Mouse (Mus musculus) hindbrain, postnatal 0 days (tissue): ENCODE results near the gene Rubcn. TPM values are rescaled to one million over a fixed set of nuclear protein-coding genes. Genes with fewer than 3 reads are reported as not detected.

Experiments
- ATAC-seq: fragments of 200-750 bp; cut with Nextera tagmentation; 2 replicates; pipeline ENCODE4 v1.8.0; 2017; ENCODE audit warnings: mild to moderate bottlenecking, moderate TSS enrichment, moderate library complexity
- DNase-seq: peaks from one replicate; pipeline ENCODE4 v3.0.0-alpha.2; 2015; ENCODE audit warnings: low spot score
- H3K27ac ChIP-seq: fragments of 300-500 bp; sonication (generic); 2 replicates; pipeline ENCODE4 v1.5.1; 2014; ENCODE audit warnings: mild to moderate bottlenecking
- H3K27me3 ChIP-seq: fragments of 300-500 bp; sonication (generic); 2 replicates; pipeline ENCODE4 v1.6.1; 2014; ENCODE audit warnings: low read length, mixed read lengths; ENCODE audit not compliant: insufficient read depth
- H3K36me3 ChIP-seq: fragments of 300-500 bp; sonication (generic); 2 replicates; pipeline ENCODE4 v1.6.1; 2014; ENCODE audit warnings: low read length, mixed read lengths; ENCODE audit not compliant: insufficient read depth
- H3K4me1 ChIP-seq: fragments of 300-500 bp; sonication (generic); 2 replicates; pipeline ENCODE4 v1.6.1; 2014; ENCODE audit warnings: antibody characterized with exemption, low read length, mixed read lengths; ENCODE audit not compliant: insufficient read depth
- H3K4me2 ChIP-seq: fragments of 300-500 bp; sonication (generic); 2 replicates; pipeline ENCODE4 v1.6.1; 2014; ENCODE audit warnings: low read depth, mild to moderate bottlenecking, low read length, moderate library complexity, mixed read lengths
- H3K4me3 ChIP-seq: fragments of 300-500 bp; sonication (generic); 2 replicates; pipeline ENCODE4 v1.5.1; 2014; ENCODE audit warnings: low read length
- H3K9ac ChIP-seq: fragments of 300-500 bp; sonication (generic); replicated peaks from 2 replicates; pipeline ENCODE4 v1.6.1; 2014; ENCODE audit warnings: mild to moderate bottlenecking, low read length, moderate library complexity, mixed read lengths
- H3K9me3 ChIP-seq: fragments of 300-500 bp; sonication (generic); 2 replicates; pipeline ENCODE4 v1.6.1; 2016; ENCODE audit warnings: low read length, mixed read lengths
- CTCF ChIP-seq: IDR thresholded peaks from 2 replicates; pipeline ENCODE4 v1.5.1; 2016; ENCODE audit warnings: antibody characterized with exemption, control low read depth, low read depth
- WGBS: fragments of 180-500 bp; shearing (Covaris S2); extraction: QIAGEN DNeasy Blood & Tissue Kit; methylation state at CpG from one replicate; pipeline ENCODE4 v1.1.7; 2014; 5-methylcytosine and 5-hydroxymethylcytosine counted together
- polyA plus RNA-seq: library from polyadenylated mRNA; unstranded; fragments of >200 nt; fragmentation: Nextera tagmentation; extraction: Ambion mirVana; gene quantifications from 2 replicates; pipeline ENCODE4 v1.2.1, GENCODE M21; 2015
- total RNA-seq: library from RNA; depleted of rRNA; stranded (reverse); fragments of >200 nt; gene quantifications from 2 replicates; pipeline ENCODE4 v1.2.3, GENCODE M21; 2014

Rubcn gene
- total and polyA plus RNA-seq, 2 experiments from 2014 or later = 21.7 to 89.7 TPM

DNA sequence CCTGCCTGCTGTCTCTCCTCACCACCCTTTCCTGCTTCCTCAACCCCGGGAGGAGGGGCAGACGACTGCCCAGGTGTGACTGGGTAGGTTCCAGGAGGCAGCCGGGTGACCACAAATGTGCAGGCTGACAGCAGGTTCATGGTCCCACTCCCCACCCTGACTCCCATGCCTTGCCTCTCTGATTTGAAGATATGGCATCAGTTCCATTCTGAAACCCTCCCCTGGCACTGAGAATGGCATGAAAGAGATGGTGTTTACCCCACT, 80.2 kb downstream of the Rubcn start, which contains the start of gene Muc20:
Muc20 (minus strand) TSS at position 10 of the 264 bp plus-strand sequence.
- H3K27me3 ChIP-seq = no peaks in the 10 kb centered on the region
- H3K9ac ChIP-seq = no peak within 1 kb of the TSS
- H3K36me3 ChIP-seq = no peaks in the 10 kb centered on the region
- no peak within 1 kb of the TSS for H3K4me3 ChIP-seq
- no peak within 1 kb of the TSS for H3K4me2 ChIP-seq
- no peak within 1 kb of the TSS for H3K27ac ChIP-seq
- TF ChIP-seq CTCF = no peak
- no peaks in the 10 kb centered on the region for H3K4me1 ChIP-seq
- H3K9me3 ChIP-seq = no peaks in the 10 kb centered on the region
- no peak for DNase-seq
- no peak for ATAC-seq
- 78% methylated on average over 3 of the region's 3 CpGs for WGBS

DNA sequence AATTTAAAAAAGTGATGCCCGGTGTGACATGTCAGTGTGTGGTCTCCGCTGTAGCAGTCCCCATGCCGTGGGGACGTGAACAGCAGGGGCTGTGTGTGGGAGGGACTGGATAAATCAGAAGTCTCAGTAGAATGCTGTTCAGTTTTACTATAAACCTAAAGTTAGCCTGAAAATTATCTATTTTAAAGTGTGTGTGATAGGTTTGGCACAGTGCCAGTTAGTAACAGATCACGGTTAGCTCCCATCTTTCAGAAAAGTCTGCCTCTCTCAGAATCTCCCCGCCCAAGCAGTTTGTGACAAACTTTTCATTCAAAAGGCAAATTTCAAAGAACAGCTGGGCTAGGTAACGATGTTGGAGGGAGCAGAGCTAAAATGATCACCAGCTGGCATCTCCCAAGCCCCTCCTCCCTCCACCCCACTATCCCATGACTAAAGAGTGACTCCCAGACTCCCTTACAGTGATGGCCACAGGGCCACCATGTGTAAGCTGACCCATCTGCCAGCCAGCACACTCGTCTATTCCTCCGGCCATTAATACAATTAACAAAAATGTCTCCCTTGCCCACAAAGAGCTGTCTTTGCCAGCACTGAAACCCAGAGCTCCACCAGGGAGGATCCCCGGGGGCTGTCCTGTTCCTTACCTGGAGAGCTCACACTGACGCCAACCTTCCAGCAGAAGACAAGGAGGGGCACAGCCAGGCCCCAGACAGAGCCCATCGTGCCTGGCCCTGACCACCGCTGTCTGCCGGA, 80.7 kb downstream of the Rubcn start:
- H3K4me1 ChIP-seq = no peaks in the 10 kb centered on the region
- 56% methylated on average over 14 of the region's 14 CpGs for WGBS
- no peak for TF ChIP-seq CTCF
- H3K4me3 ChIP-seq = no peak overlapping the region
- no peaks in the 10 kb centered on the region for H3K27me3 ChIP-seq
- no peak overlapping the region for H3K9ac ChIP-seq
- DNase-seq (no peak), ATAC-seq (no peak)
- H3K27ac ChIP-seq = no peak overlapping the region
- no peaks in the 10 kb centered on the region for H3K36me3 ChIP-seq
- H3K9me3 ChIP-seq = no peaks in the 10 kb centered on the region
- no peak overlapping the region for H3K4me2 ChIP-seq

GRCm38 (mm10) chr16:32795177-32795576, 82.4 kb downstream of the Rubcn start:
- H3K4me3 ChIP-seq = no peak overlapping the region
- H3K4me2 ChIP-seq = no peak overlapping the region
- WGBS = 86% methylated on average over 1 of the region's 1 CpGs
- DNase-seq (no peak), ATAC-seq (no peak)
- no peak overlapping the region for H3K9ac ChIP-seq
- H3K27ac ChIP-seq = no peak overlapping the region
- no peak for TF ChIP-seq CTCF
- no peaks in the 10 kb centered on the region for H3K4me1 ChIP-seq
- no peaks in the 10 kb centered on the region for H3K9me3 ChIP-seq
- no peaks in the 10 kb centered on the region for H3K36me3 ChIP-seq
- H3K27me3 ChIP-seq = no peaks in the 10 kb centered on the region

DNA sequence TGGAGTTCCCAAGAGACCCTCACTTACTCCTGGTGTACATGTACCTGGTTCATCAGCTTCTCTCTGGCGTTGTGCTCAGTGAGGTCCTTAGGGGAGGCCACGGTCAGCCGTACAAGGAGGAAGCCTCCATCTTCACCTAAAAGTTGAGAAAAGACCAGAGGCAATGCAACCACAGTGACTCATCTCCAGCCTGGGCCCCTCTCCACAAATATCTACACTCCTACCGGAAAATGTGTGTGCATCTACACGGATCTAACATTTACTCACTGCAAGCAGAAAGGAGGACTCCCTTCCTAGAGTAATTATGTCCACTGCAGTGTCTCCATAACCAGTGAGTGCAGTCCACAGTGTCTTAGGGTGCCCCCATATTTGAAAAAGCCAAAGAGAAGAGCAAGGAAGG, 87.5 kb downstream of the Rubcn start:
- Histone ChIP-seq H3K4me3 (no peak overlapping the region), H3K4me2 (no peak overlapping the region), H3K4me1 (no peaks in the 10 kb centered on the region), H3K9ac (no peak overlapping the region), H3K27ac (no peak overlapping the region), H3K36me3 (no peaks in the 10 kb centered on the region), H3K27me3 (no peaks in the 10 kb centered on the region), H3K9me3 (no peaks in the 10 kb centered on the region)
- DNase-seq (no peak), ATAC-seq (no peak)
- 92% methylated on average over 5 of the region's 5 CpGs for WGBS
- no peak for TF ChIP-seq CTCF

DNA sequence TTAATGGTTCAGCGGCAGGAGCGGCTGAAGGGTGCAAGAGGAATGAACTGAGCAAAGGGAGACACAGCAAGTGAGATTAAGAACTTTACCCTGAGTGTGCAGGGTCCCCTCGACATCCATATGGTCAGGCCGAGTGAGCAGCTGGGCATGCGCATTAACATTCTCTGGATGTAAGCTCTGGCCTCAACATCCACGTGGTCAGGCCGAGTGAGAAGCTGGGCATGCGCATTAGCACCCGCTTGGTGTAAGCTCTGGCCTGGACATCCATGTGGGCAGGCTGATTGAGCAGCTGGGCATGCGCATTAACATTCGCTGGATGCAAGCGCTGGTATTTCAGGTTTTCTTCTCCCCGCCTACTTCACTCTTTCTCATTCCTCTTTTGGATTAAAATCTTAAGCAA, 92.7 kb downstream of the Rubcn start:
- no peaks in the 10 kb centered on the region for H3K4me1 ChIP-seq
- H3K27me3 ChIP-seq = no peaks in the 10 kb centered on the region
- DNase-seq (peak; percentile 78), ATAC-seq (peak; percentile 59; the same call in 1 of the 2 replicates)
- no peak overlapping the region for H3K4me2 ChIP-seq
- no peaks in the 10 kb centered on the region for H3K36me3 ChIP-seq
- 60% methylated on average over 13 of the region's 13 CpGs for WGBS
- H3K27ac ChIP-seq = no peak overlapping the region
- no peak overlapping the region for H3K9ac ChIP-seq
- no peaks in the 10 kb centered on the region for H3K9me3 ChIP-seq
- no peak overlapping the region for H3K4me3 ChIP-seq
- TF ChIP-seq CTCF = no peak

GRCm38 (mm10) chr16:32783324-32784062, 94.1 kb downstream of the Rubcn start:
- 34% methylated on average over 5 of the region's 5 CpGs for whole genome bisulfite sequencing
- H3K4me3 ChIP-seq = no peak overlapping the region
- DNase-seq = peak; percentile 22
- H3K9me3 ChIP-seq = no peaks in the 10 kb centered on the region
- H3K9ac ChIP-seq = no peak overlapping the region
- no peaks in the 10 kb centered on the region for H3K4me1 ChIP-seq
- H3K4me2 ChIP-seq = no peak overlapping the region
- no peak; the same call in 1 of the 2 replicates for ATAC-seq
- no peak overlapping the region for H3K27ac ChIP-seq
- no peak for TF ChIP-seq CTCF
- no peaks in the 10 kb centered on the region for H3K27me3 ChIP-seq
- no peaks in the 10 kb centered on the region for H3K36me3 ChIP-seq

DNA sequence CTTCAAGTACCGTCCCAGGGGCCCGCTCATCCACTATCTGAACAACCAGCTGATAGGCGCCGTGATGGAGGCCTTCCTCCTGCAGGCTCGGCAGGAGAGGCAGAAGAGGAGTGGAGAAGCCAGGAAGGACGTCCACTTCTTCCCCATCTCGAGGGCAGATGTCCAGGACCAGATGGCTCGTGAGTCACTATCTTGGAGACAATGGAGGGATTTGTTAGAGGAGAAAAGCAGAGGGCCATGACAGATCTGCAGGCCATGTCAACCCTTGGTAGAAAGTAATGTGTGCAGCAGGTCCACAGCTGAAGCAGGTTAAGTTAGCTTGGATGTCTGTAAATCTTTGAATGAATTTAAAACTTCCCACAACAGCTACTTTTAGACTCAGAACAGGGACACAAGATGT, 98.6 kb downstream of the Rubcn start:
- no peaks in the 10 kb centered on the region for H3K4me1 ChIP-seq
- ATAC-seq = no peak
- WGBS = 50% methylated on average over 8 of the region's 8 CpGs

More for the DNA sequence above, 98.6 kb downstream of the Rubcn start:
- no peak overlapping the region for H3K9ac ChIP-seq
- no peaks in the 10 kb centered on the region for H3K27me3 ChIP-seq
- no peak for TF ChIP-seq CTCF
- DNase-seq = no peak
- no peak overlapping the region for H3K27ac ChIP-seq
- H3K9me3 ChIP-seq = no peaks in the 10 kb centered on the region
- no peak overlapping the region for H3K4me2 ChIP-seq
- H3K4me3 ChIP-seq = no peak overlapping the region
- no peaks in the 10 kb centered on the region for H3K36me3 ChIP-seq
